Mouse (Mus musculus) liver, embryonic 12.5 days (tissue): Measurements from ENCODE around the gene Psip1. TPM values are rescaled to one million over a fixed set of nuclear protein-coding genes. Genes with fewer than 3 reads are reported as not detected.
"Not testable (repeated sequence)": the region's sequence is repeated elsewhere in the genome, so short reads cannot be mapped to it uniquely, and the experiment has no call there.

Source experiments
- ATAC-seq: fragments of 200-750 bp; cut with Nextera tagmentation; 2 replicates; pipeline ENCODE4 v1.8.0; 2017; ENCODE audit warnings: moderate number of reproducible peaks, mild to moderate bottlenecking, moderate library complexity
- H3K27ac ChIP-seq: fragments of 300-500 bp; sonication (generic); 2 replicates; pipeline ENCODE4 v1.5.1; 2016; ENCODE audit warnings: mild to moderate bottlenecking
- H3K27me3 ChIP-seq: fragments of 300-500 bp; sonication (generic); replicated peaks from 2 replicates; pipeline ENCODE4 v1.6.1; 2016; ENCODE audit warnings: mild to moderate bottlenecking, moderate library complexity
- H3K36me3 ChIP-seq: fragments of 300-500 bp; sonication (generic); 2 replicates; pipeline ENCODE4 v1.6.1; 2016; ENCODE audit warnings: mild to moderate bottlenecking, moderate library complexity
- H3K4me1 ChIP-seq: fragments of 300-500 bp; sonication (generic); 2 replicates; pipeline ENCODE4 v1.6.1; 2016
- H3K4me2 ChIP-seq: fragments of 300-500 bp; sonication (generic); 2 replicates; pipeline ENCODE4 v1.6.1; 2016; ENCODE audit warnings: mild to moderate bottlenecking, moderate library complexity
- H3K4me3 ChIP-seq: fragments of 300-500 bp; sonication (generic); 2 replicates; pipeline ENCODE4 v1.5.1; 2016; ENCODE audit warnings: mild to moderate bottlenecking, moderate library complexity
- H3K9ac ChIP-seq: fragments of 300-500 bp; sonication (generic); 2 replicates; pipeline ENCODE4 v1.6.1; 2016; ENCODE audit warnings: mild to moderate bottlenecking, moderate library complexity
- H3K9me3 ChIP-seq: fragments of 300-500 bp; sonication (generic); replicated peaks from 2 replicates; pipeline ENCODE4 v1.6.1; 2016; ENCODE audit warnings: mild to moderate bottlenecking, moderate library complexity
- WGBS: fragments of 180-500 bp; shearing (Covaris S2); methylation state at CpG from one replicate; pipeline ENCODE4 v1.1.7; 2016; ENCODE audit not compliant: insufficient replicate concordance; 5-methylcytosine and 5-hydroxymethylcytosine counted together
- polyA plus RNA-seq: library from polyadenylated mRNA; unstranded; fragments of >200 nt; fragmentation: Nextera tagmentation; extraction: Ambion mirVana; gene quantifications from 2 replicates; pipeline ENCODE4 v1.2.1, GENCODE M21; 2016

The Psip1 gene
- polyA plus RNA-seq: 92.0 and 100.0 TPM in 2 replicates

- WGBS: under 1% methylated on average over 47 of the region's 86 CpGs
- Histone ChIP-seq H3K36me3 (peaks cover 32% of the 10 kb centered on the region), H3K27ac (peak within 1 kb of the TSS; percentile 98), H3K27me3 (no peaks in the 10 kb centered on the region), H3K9me3 (no peaks in the 10 kb centered on the region), H3K9ac (peak within 1 kb of the TSS; percentile 95), H3K4me1 (peaks cover 27% of the 10 kb centered on the region), H3K4me2 (peak within 1 kb of the TSS; percentile 78), H3K4me3 (peak within 1 kb of the TSS; percentile 93)
- peak; percentile 86 for ATAC-seq
Measured at GRCm38 (mm10) chr4:83486117-83486901, at the start of gene Psip1. Gene Psip1 (minus strand): TSS chr4:83486459.

- H3K4me2 ChIP-seq: no peak overlapping the region
Measured at GRCm38 (mm10) chr4:83534024-83534423, 47.8 kb upstream of the Psip1 start.

GRCm38 (mm10) chr4:83533168-83533911 lies 47.1 kb upstream of the Psip1 start:
- H3K4me3 ChIP-seq: no peak overlapping the region
- no peaks in the 10 kb centered on the region for H3K9me3 ChIP-seq
- H3K27ac ChIP-seq: no peak overlapping the region
- no peaks in the 10 kb centered on the region for H3K27me3 ChIP-seq
- peaks cover 18% of the 10 kb centered on the region for H3K4me1 ChIP-seq
- no peaks in the 10 kb centered on the region for H3K36me3 ChIP-seq
- ATAC-seq: peak; percentile 40; the same call in 1 of the 2 replicates
- no peak overlapping the region for H3K9ac ChIP-seq
- 69% methylated on average over 9 of the region's 9 CpGs for WGBS
- H3K4me2 ChIP-seq: no peak overlapping the region

More at GRCm38 (mm10) chr4:83534024-83534423, 47.8 kb upstream of the Psip1 start:
- 71% methylated on average over 7 of the region's 7 CpGs for WGBS
- H3K9ac ChIP-seq: no peak overlapping the region
- ATAC-seq: no peak
- H3K4me3 ChIP-seq: no peak overlapping the region
- no peaks in the 10 kb centered on the region for H3K27me3 ChIP-seq
- no peak overlapping the region for H3K27ac ChIP-seq
- peaks cover 14% of the 10 kb centered on the region for H3K4me1 ChIP-seq
- no peaks in the 10 kb centered on the region for H3K9me3 ChIP-seq
- no peaks in the 10 kb centered on the region for H3K36me3 ChIP-seq

DNA sequence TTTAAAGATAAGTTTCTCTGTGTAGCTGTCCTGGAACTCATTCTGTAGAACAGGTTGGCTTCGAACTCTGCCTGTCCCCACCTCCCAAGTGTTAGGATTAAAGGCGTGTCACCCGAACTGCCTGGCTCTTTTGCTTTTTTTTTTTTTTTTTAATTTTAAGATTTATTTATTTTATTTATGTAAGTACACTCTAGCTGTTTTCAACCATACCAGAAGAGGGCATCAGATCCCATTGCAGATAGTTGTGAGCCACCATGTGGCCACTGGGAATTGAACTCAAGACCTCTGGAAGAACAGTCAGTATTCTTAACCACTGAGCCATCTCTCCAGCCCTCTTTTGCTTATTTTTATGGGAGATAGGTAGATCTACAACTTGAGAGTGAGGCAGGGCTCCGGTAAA lies 43.8 kb upstream of the Psip1 start:
- not testable (repeated sequence) for H3K4me3 ChIP-seq, H3K27ac ChIP-seq, H3K27me3 ChIP-seq, H3K9ac ChIP-seq, H3K4me2 ChIP-seq, ATAC-seq, H3K9me3 ChIP-seq, H3K36me3 ChIP-seq
- 87% methylated on average over 4 of the region's 4 CpGs for WGBS
- peaks cover 30% of the 10 kb centered on the region for H3K4me1 ChIP-seq

DNA sequence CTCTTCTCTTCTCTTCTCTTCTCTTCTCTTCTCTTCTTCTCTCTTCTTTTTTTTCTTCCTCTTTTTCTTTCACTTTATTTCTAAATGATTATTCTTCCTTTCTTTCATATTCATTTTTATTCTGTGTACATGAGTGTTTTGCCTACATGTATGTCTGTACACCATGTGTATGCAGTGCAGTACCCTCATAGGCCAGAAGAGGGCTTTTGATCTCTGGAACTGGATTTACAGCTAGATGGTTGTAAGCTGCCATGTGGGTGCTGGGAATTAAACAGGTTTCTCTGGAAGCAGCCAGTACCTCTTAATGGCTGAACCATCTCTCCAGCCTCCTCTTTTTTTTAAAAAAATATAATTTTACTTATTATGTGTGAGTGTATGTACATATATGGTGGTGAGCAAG lies 41.7 kb upstream of the Psip1 start:
- no peak for ATAC-seq
- peaks cover 42% of the 10 kb centered on the region for H3K4me1 ChIP-seq
- no peaks in the 10 kb centered on the region for H3K9me3 ChIP-seq

GRCm38 (mm10) chr4:83526988-83527334 lies 40.7 kb upstream of the Psip1 start:
- peak overlapping the region; percentile 64; the same call in 1 of the 2 replicates for H3K27ac ChIP-seq
- peaks cover 42% of the 10 kb centered on the region for H3K4me1 ChIP-seq
- H3K27me3 ChIP-seq: no peaks in the 10 kb centered on the region
- no peaks in the 10 kb centered on the region for H3K9me3 ChIP-seq
- peak overlapping the region; percentile 99 for H3K4me2 ChIP-seq
- ATAC-seq: no peak
- no peak overlapping the region for H3K4me3 ChIP-seq
- H3K36me3 ChIP-seq: no peaks in the 10 kb centered on the region
- H3K9ac ChIP-seq: peak overlapping the region; percentile 83; the same call in 1 of the 2 replicates
- WGBS: 37% methylated on average over 6 of the region's 6 CpGs

More for the DNA sequence above, 41.7 kb upstream of the Psip1 start:
- H3K4me3 ChIP-seq: no peak overlapping the region
- H3K27ac ChIP-seq: no peak overlapping the region
- H3K27me3 ChIP-seq: no peaks in the 10 kb centered on the region
- H3K4me2 ChIP-seq: no peak overlapping the region
- no peak overlapping the region for H3K9ac ChIP-seq
- no peaks in the 10 kb centered on the region for H3K36me3 ChIP-seq

- WGBS: 18% methylated on average over 13 of the region's 13 CpGs
- no peak for ATAC-seq
- Histone ChIP-seq H3K27me3 (no peaks in the 10 kb centered on the region), H3K36me3 (no peaks in the 10 kb centered on the region), H3K4me2 (peak overlapping the region; percentile 99), H3K4me3 (peak overlapping the region; percentile 87), H3K9me3 (no peaks in the 10 kb centered on the region), H3K9ac (peak overlapping the region; percentile 83), H3K4me1 (peaks cover 42% of the 10 kb centered on the region), H3K27ac (peak overlapping the region; percentile 91)
Measured at GRCm38 (mm10) chr4:83526270-83526987, 40.2 kb upstream of the Psip1 start.

DNA sequence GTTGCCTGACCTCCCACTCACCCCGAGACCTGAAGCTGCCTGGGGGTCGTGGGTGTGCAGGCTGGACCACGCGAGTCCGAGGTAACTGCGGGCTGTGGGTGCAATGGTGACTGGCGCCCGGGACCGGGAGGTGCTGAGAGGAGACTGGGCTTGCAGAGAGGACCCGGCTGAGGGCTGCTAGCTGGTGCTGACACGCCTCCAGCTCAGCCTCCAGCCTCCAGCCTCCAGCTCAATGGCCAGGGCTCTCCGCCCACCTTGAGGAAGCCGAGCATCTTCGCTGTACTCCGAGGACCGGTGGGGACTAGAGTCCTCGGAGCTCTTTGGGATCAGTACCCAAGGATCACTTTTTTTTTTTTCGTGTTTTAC lies 39.4 kb upstream of the Psip1 start:
- Histone ChIP-seq H3K9me3 (no peaks in the 10 kb centered on the region), H3K4me1 (peaks cover 42% of the 10 kb centered on the region), H3K27me3 (no peaks in the 10 kb centered on the region), H3K4me2 (peak overlapping the region; percentile 99), H3K27ac (peak overlapping the region; percentile 91), H3K36me3 (no peaks in the 10 kb centered on the region), H3K9ac (peak overlapping the region; percentile 83), H3K4me3 (peak overlapping the region; percentile 87)
- peak; percentile 71 for ATAC-seq
- under 1% methylated on average over 18 of the region's 18 CpGs for WGBS

DNA sequence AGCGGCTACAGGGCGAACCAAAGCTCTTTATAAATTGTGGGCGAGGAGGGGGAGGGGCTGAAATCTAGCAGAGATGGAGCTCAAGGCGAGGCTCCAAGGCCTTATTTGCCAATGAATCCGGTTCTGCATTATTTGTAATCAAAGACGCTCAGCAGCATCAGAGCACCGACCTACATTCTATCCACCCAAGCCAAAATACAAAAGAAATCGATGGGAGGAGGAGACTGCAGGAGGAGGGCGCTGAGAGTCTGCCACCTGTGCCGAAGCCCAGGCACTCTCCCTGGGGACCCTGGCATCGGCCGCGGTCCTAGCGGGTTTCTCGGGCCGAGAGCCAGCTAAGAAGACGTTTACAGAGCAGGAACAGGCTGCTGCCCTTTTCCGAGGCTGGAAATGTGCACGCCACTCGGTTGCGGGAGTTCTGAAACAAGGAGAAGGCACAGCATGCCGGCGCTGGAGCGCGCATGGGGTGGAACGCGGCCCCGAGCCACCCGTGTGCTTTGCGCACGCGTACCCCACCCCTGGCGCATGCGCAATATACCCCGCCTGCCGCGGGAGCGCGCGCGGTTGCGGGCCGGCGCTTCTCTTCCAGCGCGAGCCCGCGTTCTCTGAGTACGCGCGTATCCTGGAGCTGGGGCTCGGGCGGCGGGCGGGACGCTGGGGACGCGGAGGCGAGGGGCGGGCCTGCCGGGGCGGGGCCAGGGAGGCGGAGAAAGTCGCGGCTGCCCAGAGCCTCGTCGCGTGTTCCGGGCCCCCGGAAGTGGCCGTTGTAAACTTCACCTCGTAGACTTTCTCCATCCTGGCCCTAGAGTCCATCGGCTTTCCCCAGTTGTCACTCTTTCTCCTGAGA lies 38.8 kb upstream of the Psip1 start, which contains the start of gene Ccdc171:
Gene Ccdc171 (plus strand): TSS at position 703 of the 847 bp plus-strand sequence.
- WGBS: under 1% methylated on average over 72 of the region's 73 CpGs
- ATAC-seq: peak; percentile 95
- no peaks in the 10 kb centered on the region for H3K9me3 ChIP-seq
- H3K4me1 ChIP-seq: peaks cover 42% of the 10 kb centered on the region
- H3K4me3 ChIP-seq: peak within 1 kb of the TSS; percentile 87
- H3K36me3 ChIP-seq: no peaks in the 10 kb centered on the region
- peak within 1 kb of the TSS; percentile 83 for H3K9ac ChIP-seq
- H3K27ac ChIP-seq: peak within 1 kb of the TSS; percentile 91
- H3K27me3 ChIP-seq: no peaks in the 10 kb centered on the region
- H3K4me2 ChIP-seq: peak within 1 kb of the TSS; percentile 99

- WGBS: 10% methylated on average over 6 of the region's 6 CpGs
Measured at GRCm38 (mm10) chr4:83524456-83524842, 38.2 kb upstream of the Psip1 start.

GRCm38 (mm10) chr4:83522066-83522465 lies 35.8 kb upstream of the Psip1 start:
- WGBS: 56% methylated on average over 5 of the region's 5 CpGs
- H3K9me3 ChIP-seq: no peaks in the 10 kb centered on the region

More at GRCm38 (mm10) chr4:83524456-83524842, 38.2 kb upstream of the Psip1 start:
- Histone ChIP-seq H3K27ac (peak overlapping the region; percentile 91), H3K36me3 (no peaks in the 10 kb centered on the region), H3K9ac (peak overlapping the region; percentile 83), H3K4me3 (peak overlapping the region; percentile 87), H3K27me3 (no peaks in the 10 kb centered on the region), H3K4me1 (peaks cover 41% of the 10 kb centered on the region), H3K9me3 (no peaks in the 10 kb centered on the region), H3K4me2 (peak overlapping the region; percentile 99)
- no peak for ATAC-seq

More at GRCm38 (mm10) chr4:83522066-83522465, 35.8 kb upstream of the Psip1 start:
- Histone ChIP-seq H3K9ac (no peak overlapping the region), H3K27ac (no peak overlapping the region), H3K27me3 (no peaks in the 10 kb centered on the region), H3K4me1 (peaks cover 27% of the 10 kb centered on the region), H3K4me2 (no peak overlapping the region), H3K4me3 (no peak overlapping the region), H3K36me3 (no peaks in the 10 kb centered on the region)
- no peak for ATAC-seq
